Mouse (Mus musculus) skeletal muscle tissue, adult 2 months (tissue): ENCODE measurements at regions not wholly inside any gene's neighbourhood (a gene's known extent, or its start where the extent isn't known, plus 50 kb on each side); places are given as distances from the start of the nearest gene placed in this dataset.

ENCODE experiments used
- DNase-seq: peaks from one replicate; pipeline ENCODE4 v3.0.0-alpha.2; 2012; ENCODE audit warnings: low read depth, low spot score

DNA sequence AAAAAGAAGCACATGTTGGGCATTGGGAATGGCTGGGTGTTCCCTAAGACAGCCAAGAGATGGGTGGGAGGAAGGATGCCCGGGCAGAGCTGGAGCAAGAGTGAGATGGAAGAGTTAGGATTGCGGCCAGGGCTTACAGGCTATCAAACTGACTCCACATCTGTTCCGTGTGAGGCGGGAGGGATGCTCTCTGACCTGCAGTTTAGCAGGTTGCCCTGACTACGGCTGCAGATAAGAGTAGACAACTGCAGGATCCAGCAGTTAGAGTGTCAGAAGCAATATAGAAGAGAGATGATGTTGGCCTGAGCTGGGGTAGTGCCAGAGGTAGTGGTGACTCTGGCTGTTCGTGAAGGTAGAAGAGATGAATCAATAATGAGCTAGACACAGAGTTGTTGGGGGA is 61.6 kb upstream of the Syt6 start:
- DNase-seq: no peak

GRCm38 (mm10) chr3:103514061-103514460 is 61.0 kb upstream of the Syt6 start:
- DNase-seq: no peak

- no peak for DNase-seq
Observed at GRCm38 (mm10) chr3:103515946-103516345, 59.1 kb upstream of the Syt6 start.

DNA sequence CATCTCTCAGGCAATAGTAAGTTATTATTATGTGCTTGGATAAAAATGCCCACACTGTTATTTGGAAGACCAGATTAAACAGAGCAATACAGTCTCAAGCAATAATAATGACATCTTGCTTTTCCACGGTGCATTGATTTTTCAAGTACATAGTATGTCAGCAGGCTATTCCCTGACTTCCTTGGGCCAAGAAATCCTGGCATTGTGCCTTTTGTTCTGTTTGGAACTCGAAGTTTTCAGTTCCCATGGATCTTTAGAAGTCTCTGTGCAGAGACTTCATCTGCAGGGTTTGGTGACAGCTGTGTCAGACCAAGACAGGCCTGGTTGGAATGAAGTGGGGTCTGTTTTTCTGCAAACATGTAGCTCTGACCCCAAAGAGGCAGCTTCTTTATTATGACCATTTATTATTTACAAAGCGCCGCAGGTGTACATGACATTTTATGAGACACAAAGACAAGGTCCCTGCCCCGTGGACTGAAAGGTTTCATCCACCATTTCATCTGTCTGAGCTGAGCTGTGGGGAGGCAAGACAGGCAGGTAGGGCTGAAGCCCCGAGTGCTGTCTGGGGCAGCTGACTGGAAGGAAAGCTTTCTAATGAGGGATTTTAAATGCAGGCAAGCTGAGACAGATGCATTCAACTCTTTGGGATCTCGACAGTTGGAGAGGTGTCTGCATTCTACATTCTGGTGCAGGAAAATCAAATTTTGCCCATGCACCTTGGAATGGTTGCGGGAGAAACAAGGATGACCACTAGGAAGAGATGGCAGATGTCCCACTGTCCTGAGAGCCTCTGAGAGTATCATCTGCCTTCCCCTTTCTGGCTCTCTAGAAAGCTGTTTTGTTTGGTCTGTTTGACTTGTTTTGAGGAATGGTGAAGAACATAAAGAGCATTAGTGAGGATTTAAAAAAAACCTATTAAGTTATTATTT is 57.4 kb upstream of the Syt6 start:
- no peak for DNase-seq

DNA sequence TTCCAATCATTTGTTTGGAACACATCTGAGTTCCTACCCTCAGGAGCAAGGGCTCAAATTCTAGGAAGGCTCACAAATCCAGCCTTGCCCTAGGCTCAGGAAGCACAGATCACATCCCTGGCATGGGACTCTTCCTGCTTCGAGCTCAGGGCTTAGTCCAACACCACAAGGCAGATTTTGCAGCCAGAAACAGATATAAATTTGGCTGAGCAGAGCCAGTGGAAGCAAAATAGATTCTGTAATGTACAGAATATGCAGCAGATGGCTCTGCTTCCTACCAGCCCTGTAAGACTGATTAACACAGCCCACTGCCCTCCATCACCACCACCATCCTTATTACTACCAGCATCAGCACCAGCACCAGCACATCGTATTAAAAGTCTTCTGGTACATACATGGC is 56.4 kb upstream of the Syt6 start:
- DNase-seq: no peak
